Mouse (Mus musculus) central nervous system, embryonic 14 days (tissue): ENCODE data around the gene Bpifb1. TPM values are rescaled to one million over a fixed set of nuclear protein-coding genes. Genes with fewer than 3 reads are reported as not detected.

Source experiments
- polyA plus RNA-seq: library from polyadenylated mRNA; depleted of rRNA; stranded (reverse); fragments of >200 nt; gene quantifications from 2 replicates; pipeline ENCODE4 v1.2.3, GENCODE M21; 2012; rRNA removed

The Bpifb1 gene
- polyA plus RNA-seq = 0.06 and 0.07 TPM in 2 replicates

DNA sequence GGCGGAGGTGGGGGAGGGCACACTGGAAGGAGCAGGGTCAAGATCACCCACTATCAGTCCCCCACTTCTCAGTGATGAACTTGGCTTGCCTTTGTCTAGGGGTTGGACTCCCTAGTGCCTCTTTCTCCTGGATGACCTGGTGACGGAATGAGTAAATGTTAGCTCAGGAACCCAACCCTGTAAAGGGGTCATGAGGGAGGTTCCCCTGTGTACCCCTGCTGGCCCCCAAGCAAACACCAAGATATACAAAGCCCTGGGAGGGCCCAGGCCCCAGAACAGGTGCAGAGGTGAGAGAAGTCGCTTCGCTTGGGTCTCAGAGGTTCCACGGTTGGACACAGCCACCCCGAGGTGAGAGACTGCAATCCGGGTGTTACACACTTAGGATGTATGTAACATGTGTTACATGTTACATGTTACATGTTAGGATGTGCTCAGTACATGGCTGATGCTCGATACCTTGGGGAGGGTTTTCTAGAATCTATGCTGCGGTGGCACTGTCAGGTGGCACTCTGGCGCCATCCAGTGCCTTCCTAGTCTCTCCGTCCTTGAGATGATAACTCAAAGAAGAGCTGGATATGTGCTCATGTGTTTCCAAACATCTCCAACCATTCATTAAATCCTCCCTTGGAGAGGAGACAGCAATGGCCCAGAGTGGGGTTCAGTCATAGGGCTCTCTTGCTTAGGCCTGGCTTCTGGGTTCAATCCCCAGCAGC lies at the start of gene Bpifb1:
Gene Bpifb1, plus strand, starts transcription at position 273 of the 713 bp plus-strand sequence.

DNA sequence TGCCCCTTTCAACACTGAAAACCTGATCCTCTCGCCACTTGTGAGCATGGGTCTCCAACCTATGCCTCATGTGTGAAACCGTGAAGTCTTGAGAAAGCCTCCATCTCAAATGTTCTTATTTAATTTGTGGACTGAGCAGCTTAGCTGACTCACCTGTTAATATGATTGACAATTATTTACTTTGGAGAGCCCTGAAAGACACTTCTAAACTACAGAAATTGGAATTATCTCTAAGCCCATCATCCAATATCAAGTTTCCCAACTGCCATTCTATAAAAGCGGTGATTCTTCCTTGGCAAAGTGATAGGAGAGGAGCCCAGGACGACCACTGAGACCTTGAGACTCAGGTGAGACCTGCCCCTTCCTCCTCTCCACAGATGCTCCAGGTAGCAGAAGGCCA lies 48.0 kb upstream of the Bpifb1 start, which contains the start of gene Bpifa1:
Gene Bpifa1, plus strand, starts transcription at position 301 of the 400 bp plus-strand sequence.

DNA sequence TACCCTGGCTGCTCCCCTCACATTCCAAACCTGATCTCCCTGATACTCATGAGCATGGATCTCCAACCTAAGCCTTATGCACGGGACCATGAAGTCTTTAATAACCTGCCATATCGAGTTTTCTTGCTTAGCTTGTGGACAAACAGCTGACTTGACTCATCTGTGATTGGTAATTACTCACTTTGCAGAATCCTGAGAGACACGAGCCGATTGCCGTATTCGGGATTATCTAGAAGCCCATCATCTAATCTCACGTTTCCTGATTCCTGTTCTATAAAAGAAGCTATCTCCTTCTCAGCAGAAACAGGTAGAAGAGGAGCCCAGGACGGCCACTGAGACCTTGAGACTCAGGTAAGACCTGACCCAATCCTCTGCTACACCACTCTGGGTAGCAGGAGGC lies 28.3 kb upstream of the Bpifb1 start, which contains the start of gene Bpifa5:
Gene Bpifa5, plus strand, starts transcription at position 301 of the 400 bp plus-strand sequence.

DNA sequence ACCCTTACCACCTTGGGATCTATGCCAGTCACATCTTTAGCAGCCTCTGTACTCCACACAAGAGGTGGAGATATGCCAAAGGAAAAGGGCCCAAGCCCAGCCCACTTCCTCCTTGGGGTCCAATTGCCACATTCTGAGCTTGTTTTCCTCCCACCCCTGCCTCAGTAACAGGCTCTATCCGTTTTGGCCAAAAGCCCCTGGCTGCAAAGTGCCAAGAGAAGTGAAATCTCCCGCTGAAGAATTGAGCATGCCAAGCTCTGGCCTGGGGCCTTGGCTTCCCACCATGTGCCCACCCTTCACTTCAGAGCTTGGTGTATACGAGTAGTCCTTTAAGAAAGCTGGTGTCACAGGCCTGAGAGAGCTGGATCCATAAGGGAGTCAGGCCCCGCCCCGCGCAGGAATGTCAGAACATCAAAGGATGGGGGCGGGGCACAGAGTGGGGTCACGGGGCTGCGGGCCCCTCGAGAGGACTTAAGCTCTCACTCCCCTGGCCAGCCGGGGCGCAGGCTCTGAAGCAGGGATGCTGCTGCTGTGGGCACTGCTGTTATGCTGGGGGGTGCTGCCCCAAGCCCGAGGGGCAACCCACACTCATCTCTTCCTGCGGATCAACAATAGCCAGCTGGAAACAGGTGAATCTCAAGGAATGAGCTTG lies 32.8 kb downstream of the Bpifb1 start, which contains the start of gene Bpifb5:
Gene Bpifb5, plus strand, starts transcription at position 478 of the 652 bp plus-strand sequence.

DNA sequence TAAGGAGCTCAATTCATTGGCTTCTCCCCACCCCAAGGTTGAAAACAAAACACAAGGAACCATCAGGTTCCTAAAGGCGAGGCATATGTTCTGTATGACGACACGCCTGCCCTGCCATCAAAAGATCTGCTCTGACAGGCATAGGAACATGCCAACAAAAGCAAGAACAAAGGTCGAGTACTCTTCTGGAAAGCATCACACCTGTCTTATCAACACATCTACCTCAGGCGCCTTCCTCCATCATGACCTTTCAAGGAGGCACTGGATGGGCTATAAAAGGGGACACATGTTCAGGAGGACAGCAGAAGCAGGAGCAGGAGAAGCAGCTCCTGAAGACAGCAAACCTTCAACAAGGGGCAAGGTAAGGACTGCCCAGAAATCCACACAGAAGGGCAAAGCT lies 66.9 kb downstream of the Bpifb1 start, which contains the start of gene Bpifb9a:
Gene Bpifb9a, plus strand, starts transcription at position 301 of the 400 bp plus-strand sequence.

Other genes with a start within 250 kb of the Bpifb1 start
- not detected in 2 replicates for gene Bpifa6, start 215.9 kb upstream of the Bpifb1 start, polyA plus RNA-seq
- gene Bpifa2, start 182.6 kb upstream of the Bpifb1 start, polyA plus RNA-seq = not detected in 2 replicates
- gene Bpifa3, start 60.5 kb upstream of the Bpifb1 start, polyA plus RNA-seq = not detected in 2 replicates
- gene Bpifa1, start 47.9 kb upstream of the Bpifb1 start, polyA plus RNA-seq = 0.36 TPM in 1 of 2 replicates, not detected in the other
- not detected in 2 replicates for gene Bpifa5, start 28.2 kb upstream of the Bpifb1 start, polyA plus RNA-seq
- 0.25 and 0.26 TPM in 2 replicates for gene Bpifb5, start 32.9 kb downstream of the Bpifb1 start, polyA plus RNA-seq
- not detected in 2 replicates for gene Bpifb9a, start 67.0 kb downstream of the Bpifb1 start, polyA plus RNA-seq
- not detected in 2 replicates for gene Bpifb9b, start 116.4 kb downstream of the Bpifb1 start, polyA plus RNA-seq
- 10.1 and 11.4 TPM in 2 replicates for gene Cdk5rap1, start 182.2 kb downstream of the Bpifb1 start, polyA plus RNA-seq
- 9.7 and 11.4 TPM in 2 replicates for gene Snta1, start 217.3 kb downstream of the Bpifb1 start, polyA plus RNA-seq
- 36.5 and 47.4 TPM in 2 replicates for gene Cbfa2t2, start 245.7 kb downstream of the Bpifb1 start, polyA plus RNA-seq